Mouse (Mus musculus): ENCODE results near the gene Tjp3.

The Tjp3 gene

GRCm38 (mm10) chr10:81265540-81265939 lies 25.8 kb downstream of the Tjp3 start:
- TF ChIP-seq POU5F1 (IDR thresholded peaks at IDR 0.05; ENCODE audit: borderline replicate concordance, low read length) (no peak), CTCF (conservative IDR thresholded peaks at IDR 0.05; ENCODE audit: low read length) (no peak), NANOG (IDR thresholded peaks at IDR 0.05; ENCODE audit: borderline replicate concordance, low read length) (no peak)
- peaks cover 78% of the 10 kb centered on the region for H3K4me1 ChIP-seq (replicated peaks; ENCODE audit: low read depth, low read length)

GRCm38 (mm10) chr10:81261025-81261424 lies 30.4 kb downstream of the Tjp3 start:
- peaks cover 40% of the 10 kb centered on the region for H3K36me3 ChIP-seq (ENCODE audit: insufficient read depth, low read length)
- H3K27me3 ChIP-seq (ENCODE audit: insufficient read depth, low read length) = peaks cover 41% of the 10 kb centered on the region
- H3K4me1 ChIP-seq (replicated peaks; ENCODE audit: low read depth, low read length) = peaks cover 86% of the 10 kb centered on the region
- H3K9me3 ChIP-seq (ENCODE audit: low read length) = no peaks in the 10 kb centered on the region
- TF ChIP-seq CTCF (conservative IDR thresholded peaks at IDR 0.05; ENCODE audit: low read length) (no peak), POU5F1 (IDR thresholded peaks at IDR 0.05; ENCODE audit: borderline replicate concordance, low read length) (no peak), NANOG (IDR thresholded peaks at IDR 0.05; ENCODE audit: borderline replicate concordance, low read length) (no peak)
- 0 out of 2 replicates have a peak overlapping the region, but pooled peaks have one; percentile 7 for H3K4me3 ChIP-seq (replicated peaks; ENCODE audit: low read length)

More at GRCm38 (mm10) chr10:81265540-81265939, 25.8 kb downstream of the Tjp3 start:
- H3K9me3 ChIP-seq (ENCODE audit: low read length) = no peaks in the 10 kb centered on the region
- H3K27me3 ChIP-seq (ENCODE audit: insufficient read depth, low read length) = no peaks in the 10 kb centered on the region
- peak overlapping the region; percentile 84 for H3K4me3 ChIP-seq (replicated peaks; ENCODE audit: low read length)
- peaks cover 50% of the 10 kb centered on the region for H3K36me3 ChIP-seq (ENCODE audit: insufficient read depth, low read length)

GRCm38 (mm10) chr10:81259225-81259884 lies 32.0 kb downstream of the Tjp3 start:
- Histone ChIP-seq H3K27me3 (ENCODE audit: insufficient read depth, low read length) (peaks cover 52% of the 10 kb centered on the region), H3K4me1 (replicated peaks; ENCODE audit: low read depth, low read length) (peaks cover 69% of the 10 kb centered on the region), H3K36me3 (ENCODE audit: insufficient read depth, low read length) (peaks cover 27% of the 10 kb centered on the region), H3K9me3 (ENCODE audit: low read length) (no peaks in the 10 kb centered on the region), H3K4me3 (replicated peaks; ENCODE audit: low read length) (no peak overlapping the region)
- no peak for TF ChIP-seq CTCF (conservative IDR thresholded peaks at IDR 0.05; ENCODE audit: low read length)
- TF ChIP-seq POU5F1 (IDR thresholded peaks at IDR 0.05; ENCODE audit: borderline replicate concordance, low read length) = no peak
- TF ChIP-seq NANOG (IDR thresholded peaks at IDR 0.05; ENCODE audit: borderline replicate concordance, low read length) = no peak

- Histone ChIP-seq H3K27me3 (ENCODE audit: insufficient read depth, low read length) (peaks cover 72% of the 10 kb centered on the region), H3K9me3 (ENCODE audit: low read length) (no peaks in the 10 kb centered on the region), H3K4me1 (replicated peaks; ENCODE audit: low read depth, low read length) (peaks cover 63% of the 10 kb centered on the region), H3K36me3 (ENCODE audit: insufficient read depth, low read length) (peaks cover 8% of the 10 kb centered on the region; the same call in 1 of the 2 replicates), H3K4me3 (replicated peaks; ENCODE audit: low read length) (peak overlapping the region; percentile 83)
- TF ChIP-seq CTCF (conservative IDR thresholded peaks at IDR 0.05; ENCODE audit: low read length) (no peak), POU5F1 (IDR thresholded peaks at IDR 0.05; ENCODE audit: borderline replicate concordance, low read length) (no peak), NANOG (IDR thresholded peaks at IDR 0.05; ENCODE audit: borderline replicate concordance, low read length) (no peak)
Measured at GRCm38 (mm10) chr10:81257158-81258039, 34.0 kb downstream of the Tjp3 start.

GRCm38 (mm10) chr10:81254886-81255285 lies 36.5 kb downstream of the Tjp3 start:
- H3K4me1 ChIP-seq (replicated peaks; ENCODE audit: low read depth, low read length) = peaks cover 59% of the 10 kb centered on the region
- H3K36me3 ChIP-seq (ENCODE audit: insufficient read depth, low read length) = no peaks in the 10 kb centered on the region
- H3K4me3 ChIP-seq (replicated peaks; ENCODE audit: low read length) = no peak overlapping the region
- peaks cover 81% of the 10 kb centered on the region for H3K27me3 ChIP-seq (ENCODE audit: insufficient read depth, low read length)
- TF ChIP-seq NANOG (IDR thresholded peaks at IDR 0.05; ENCODE audit: borderline replicate concordance, low read length) (no peak), CTCF (conservative IDR thresholded peaks at IDR 0.05; ENCODE audit: low read length) (no peak), POU5F1 (IDR thresholded peaks at IDR 0.05; ENCODE audit: borderline replicate concordance, low read length) (no peak)
- no peaks in the 10 kb centered on the region for H3K9me3 ChIP-seq (ENCODE audit: low read length)

DNA sequence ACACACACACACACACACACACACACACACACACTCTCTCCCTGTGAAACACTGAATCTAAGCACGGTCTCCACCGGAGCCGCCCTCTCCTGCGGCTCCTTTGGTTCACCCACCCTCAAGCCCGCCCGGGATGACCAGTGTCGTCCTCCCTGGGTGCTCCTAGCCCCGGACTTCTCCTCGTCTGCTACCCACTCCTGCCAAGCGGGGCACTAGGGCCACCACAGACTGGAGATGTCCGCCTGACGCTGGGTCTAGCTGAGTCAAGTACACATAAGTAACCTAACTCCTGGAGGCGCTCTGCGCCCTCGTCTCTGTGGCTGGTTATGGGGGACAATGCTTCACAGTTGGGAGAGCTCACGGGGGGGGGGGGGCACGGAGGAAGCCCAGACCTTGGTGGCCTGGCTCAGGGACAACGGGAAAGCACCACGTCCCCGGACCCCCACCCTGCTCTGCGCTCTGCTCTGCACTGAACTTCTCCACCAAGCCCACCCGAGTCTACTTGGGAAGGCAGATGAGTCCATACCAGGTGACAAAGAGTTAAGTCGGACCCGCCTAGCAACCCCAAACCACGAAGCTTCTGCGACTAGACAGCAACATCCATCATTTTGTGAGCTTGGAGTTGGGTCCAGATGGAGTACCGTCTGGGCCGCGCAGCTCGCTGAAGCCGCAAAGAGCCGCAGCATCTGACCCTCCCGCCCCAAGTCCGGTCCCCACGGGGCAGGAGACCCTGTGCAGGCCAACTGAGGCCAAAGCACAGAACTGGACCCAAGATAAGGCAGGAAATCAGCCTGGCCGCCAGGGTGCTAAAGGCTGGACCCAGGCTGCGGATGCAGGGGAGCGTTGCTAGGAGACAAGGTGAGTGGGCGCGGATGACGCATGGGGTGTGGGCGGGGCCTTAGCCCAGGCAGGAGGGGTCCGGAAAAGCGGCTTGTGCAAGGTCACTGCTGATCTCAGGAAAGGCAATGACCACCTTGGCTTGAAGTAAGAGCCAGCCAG lies 38.7 kb downstream of the Tjp3 start, which contains the start of gene Matk:
Matk (plus strand) TSS at position 512 of the 996 bp plus-strand sequence.
- peak within 1 kb of the TSS; percentile 58 for H3K4me3 ChIP-seq (replicated peaks; ENCODE audit: low read length)
- H3K4me1 ChIP-seq (replicated peaks; ENCODE audit: low read depth, low read length) = peaks cover 58% of the 10 kb centered on the region
- H3K9me3 ChIP-seq (ENCODE audit: low read length) = no peaks in the 10 kb centered on the region
- peaks cover 59% of the 10 kb centered on the region for H3K27me3 ChIP-seq (ENCODE audit: insufficient read depth, low read length)
- no peaks in the 10 kb centered on the region for H3K36me3 ChIP-seq (ENCODE audit: insufficient read depth, low read length)
- 0 out of 2 replicates have a peak, but pooled peaks have one; percentile 3 for TF ChIP-seq CTCF (conservative IDR thresholded peaks at IDR 0.05; ENCODE audit: low read length)
- no peak for TF ChIP-seq POU5F1 (IDR thresholded peaks at IDR 0.05; ENCODE audit: borderline replicate concordance, low read length)

DNA sequence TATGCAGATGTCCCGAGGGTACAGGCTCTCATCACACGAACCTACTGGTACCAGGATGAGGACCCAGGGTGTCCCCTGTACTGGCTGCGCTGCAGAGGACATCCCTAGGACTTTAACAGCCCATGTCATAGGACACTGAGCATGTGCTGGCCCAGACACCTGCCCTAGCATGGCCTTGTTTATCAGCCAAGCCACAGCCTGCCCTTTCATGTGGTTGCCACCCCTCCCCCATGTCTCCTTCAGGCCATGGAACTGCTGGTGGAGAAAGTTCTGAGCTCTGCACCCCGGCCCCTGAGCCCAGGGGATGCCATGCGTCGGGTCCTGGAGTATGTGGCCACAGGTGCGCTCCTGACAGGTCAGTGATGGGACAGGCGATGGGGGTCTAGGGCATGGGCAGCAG lies 41.9 kb downstream of the Tjp3 start:
- TF ChIP-seq NANOG (IDR thresholded peaks at IDR 0.05; ENCODE audit: borderline replicate concordance, low read length) = no peak
- TF ChIP-seq CTCF (conservative IDR thresholded peaks at IDR 0.05; ENCODE audit: low read length) = no peak
- TF ChIP-seq POU5F1 (IDR thresholded peaks at IDR 0.05; ENCODE audit: borderline replicate concordance, low read length) = no peak
- Histone ChIP-seq H3K4me3 (replicated peaks; ENCODE audit: low read length) (no peak overlapping the region), H3K9me3 (ENCODE audit: low read length) (no peaks in the 10 kb centered on the region), H3K27me3 (ENCODE audit: insufficient read depth, low read length) (peaks cover 35% of the 10 kb centered on the region), H3K36me3 (ENCODE audit: insufficient read depth, low read length) (no peaks in the 10 kb centered on the region), H3K4me1 (replicated peaks; ENCODE audit: low read depth, low read length) (peaks cover 67% of the 10 kb centered on the region)

Data from E14TG2a.4 (cell line).